Comparison of ENCODE assay signal across 12 mouse cellular contexts in the genomic region with DNA sequence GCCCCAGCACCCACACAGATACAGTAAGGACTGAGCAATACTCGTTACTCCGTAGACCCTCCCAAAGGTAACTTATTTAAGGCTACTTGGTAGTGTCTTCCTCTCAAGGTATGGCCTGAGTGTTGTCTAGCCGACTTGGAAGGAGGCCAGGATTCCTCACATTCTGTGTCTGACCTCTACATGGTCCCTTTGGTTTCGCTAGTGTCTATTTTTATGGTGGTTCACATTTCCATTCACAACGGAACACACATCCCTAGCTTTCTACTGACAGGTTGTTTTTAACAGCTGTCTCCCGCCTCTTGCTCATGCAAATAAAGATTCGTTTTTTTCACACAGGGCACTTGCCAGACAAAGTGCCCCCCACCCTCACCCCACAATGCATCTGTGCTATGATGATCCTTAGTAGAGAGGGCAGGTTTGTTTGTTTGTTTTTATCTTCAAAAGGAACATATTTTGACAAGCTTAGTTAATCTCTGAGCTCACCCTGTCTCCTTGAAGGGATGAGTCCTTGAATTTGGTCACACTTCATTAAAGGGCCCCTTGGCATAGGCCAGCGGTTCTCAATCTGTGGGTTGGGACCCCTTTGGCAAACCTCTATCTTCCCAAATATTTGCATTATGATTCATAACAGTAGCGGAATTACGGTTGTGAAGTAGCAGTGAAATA. TPM values are rescaled to one million over a fixed set of nuclear protein-coding genes. Genes with fewer than 3 reads are reported as not detected.
A peak's percentile ranks its signal among the peaks of the same experiment; 100 is the strongest.
DNase-seq lines count a peak whose midpoint lies in the region; ATAC-seq lines count a peak whose summit lies in the region.
"Had no signal": no experiment of that assay in that cellular context is flagged by ENCODE, and none has a peak within 500 bp of the region (broad histone marks: within the 10 kb centered on the region; RNA-seq: fewer than 3 reads in every experiment).

No protein-coding gene starts in this region.

- no peaks in the 10 kb centered on the region for H3K36me3 ChIP-seq in hindbrain, embryonic 16.5 days (ENCODE audit: control insufficient read depth, insufficient read depth, low read length)
- no peaks in the 10 kb centered on the region for H3K36me3 ChIP-seq in hindbrain, embryonic 12.5 days
- H3K36me3 ChIP-seq in neural tube, embryonic 13.5 days, result no peaks in the 10 kb centered on the region
- H3K36me3 ChIP-seq: liver, embryonic 12.5 days had no signal

- no peak overlapping the region for H3K9ac ChIP-seq in hindbrain, embryonic 16.5 days (ENCODE audit: low read depth, low read length)
- H3K9ac ChIP-seq in hindbrain, embryonic 12.5 days, result no peak overlapping the region
- no peak overlapping the region for H3K9ac ChIP-seq in neural tube, embryonic 13.5 days
- H3K9ac ChIP-seq: liver, embryonic 12.5 days had no signal

- no peak overlapping the region for H3K4me2 ChIP-seq in hindbrain, embryonic 16.5 days (ENCODE audit: low read length)
- H3K4me2 ChIP-seq in hindbrain, embryonic 12.5 days (replicated peaks), result no peak overlapping the region
- H3K4me2 ChIP-seq in neural tube, embryonic 13.5 days, result no peak overlapping the region
- H3K4me2 ChIP-seq: liver, embryonic 12.5 days had no signal

- WGBS in hindbrain, embryonic 16.5 days, result 59% methylated on average over 10 of the region's 10 CpGs
- 76% methylated on average over 10 of the region's 10 CpGs for WGBS in hindbrain, embryonic 12.5 days
- WGBS in neural tube, embryonic 13.5 days, result 52% methylated on average over 10 of the region's 10 CpGs

- H3K27ac ChIP-seq in hindbrain, embryonic 16.5 days (ENCODE audit: low read depth, low read length), result no peak overlapping the region
- H3K27ac ChIP-seq in hindbrain, embryonic 12.5 days, result no peak overlapping the region
- H3K27ac ChIP-seq in neural tube, embryonic 13.5 days (replicated peaks), result no peak overlapping the region
- H3K27ac ChIP-seq: heart, adult 2 months; liver, embryonic 12.5 days had no signal

- no peaks in the 10 kb centered on the region for H3K9me3 ChIP-seq in hindbrain, embryonic 16.5 days (ENCODE audit: control insufficient read depth, low read length)
- no peaks in the 10 kb centered on the region for H3K9me3 ChIP-seq in hindbrain, embryonic 12.5 days (replicated peaks)
- H3K9me3 ChIP-seq in neural tube, embryonic 13.5 days, result no peaks in the 10 kb centered on the region
- H3K9me3 ChIP-seq: liver, embryonic 12.5 days had no signal

- no peaks in the 10 kb centered on the region for H3K27me3 ChIP-seq in hindbrain, embryonic 16.5 days (replicated peaks; ENCODE audit: control insufficient read depth, insufficient read depth, low read length)
- H3K27me3 ChIP-seq in hindbrain, embryonic 12.5 days, result no peaks in the 10 kb centered on the region
- no peaks in the 10 kb centered on the region for H3K27me3 ChIP-seq in neural tube, embryonic 13.5 days
- H3K27me3 ChIP-seq: liver, embryonic 12.5 days had no signal

- H3K4me3 ChIP-seq in hindbrain, embryonic 16.5 days (ENCODE audit: low read length), result no peak overlapping the region
- H3K4me3 ChIP-seq in hindbrain, embryonic 12.5 days, result no peak overlapping the region
- H3K4me3 ChIP-seq in neural tube, embryonic 13.5 days, result no peak overlapping the region
- H3K4me3 ChIP-seq: heart, adult 2 months; liver, embryonic 12.5 days had no signal

- DNase-seq in neural tube, embryonic 10.5 days (ENCODE audit: extremely low spot score, low spot score), result no peak
- DNase-seq in lung, postnatal 4 days, result peak; percentile 44 to 59
- DNase-seq in thymus, postnatal 4 days, result peak; percentile 58
- no peak for DNase-seq in layer of hippocampus, postnatal 25 days (ENCODE audit: extremely low spot score in 1 of 2, low spot score in 1 of 2)
- no peak for DNase-seq in spleen, postnatal 14 days (ENCODE audit: low spot score in 2 of 2)
- DNase-seq: layer of hippocampus, adult 9-11 months; right cerebral cortex, postnatal 14 days had no signal

- ATAC-seq in hindbrain, embryonic 16.5 days, result 0 out of 2 replicates have a peak, but pooled peaks have one; percentile 17
- no peak for ATAC-seq in hindbrain, embryonic 12.5 days (ENCODE audit: low FRiP score)
- peak; percentile 47; the same call in 1 of the 2 replicates for ATAC-seq in neural tube, embryonic 13.5 days (ENCODE audit: low read depth)

- 0 out of 2 replicates have a peak, but pooled peaks cover 2% of the 10 kb centered on the region for H3K4me1 ChIP-seq in hindbrain, embryonic 16.5 days (ENCODE audit: control insufficient read depth, insufficient read depth, low read depth, low read length)
- peaks cover 13% of the 10 kb centered on the region; the same call in 1 of the 2 replicates for H3K4me1 ChIP-seq in hindbrain, embryonic 12.5 days
- H3K4me1 ChIP-seq in neural tube, embryonic 13.5 days (replicated peaks), result peaks cover 23% of the 10 kb centered on the region

RNA-seq across cellular contexts. Expression of gene Phlda1, which starts 52.7 kb away (rescaled TPM):
- polyA plus RNA-seq in hindbrain, embryonic 16.5 days (2015; fragmentation: Nextera tagmentation; extraction: Ambion mirVana), result 54.4 and 54.8 TPM in 2 replicates
- 42.8 and 54.3 TPM in 2 replicates for polyA plus RNA-seq in hindbrain, embryonic 12.5 days (2016; fragmentation: Nextera tagmentation; extraction: Ambion mirVana)
- 101 and 106 TPM in 2 replicates for polyA plus RNA-seq in neural tube, embryonic 13.5 days (2015; fragmentation: Nextera tagmentation; extraction: Ambion mirVana)
- total RNA-seq in layer of hippocampus, postnatal 25 days (2021), result 10 to 100 TPM; 19.6 to 22.3 TPM

Comparison
In these comparisons a context has a peak if more than half of its experiments do, and no peak if none do; other contexts are left out.
1. DNase-seq: peak in lung, postnatal 4 days (2 of 2) and thymus, postnatal 4 days (single experiment); none in neural tube, embryonic 10.5 days (single experiment), layer of hippocampus, postnatal 25 days (0 of 2) and spleen, postnatal 14 days (0 of 2).